Mouse (Mus musculus) ovary, postnatal 36 days (tissue): ENCODE measurements around the gene Sh2b1.
"Not testable (repeated sequence)": the region's sequence is repeated elsewhere in the genome, so short reads cannot be mapped to it uniquely, and the experiment has no call there.

Experiments used
- DNase-seq: peaks from one replicate; pipeline ENCODE4 v3.0.0; 2022; ENCODE audit warnings: low spot score, mixed read lengths

Sh2b1 gene

DNA sequence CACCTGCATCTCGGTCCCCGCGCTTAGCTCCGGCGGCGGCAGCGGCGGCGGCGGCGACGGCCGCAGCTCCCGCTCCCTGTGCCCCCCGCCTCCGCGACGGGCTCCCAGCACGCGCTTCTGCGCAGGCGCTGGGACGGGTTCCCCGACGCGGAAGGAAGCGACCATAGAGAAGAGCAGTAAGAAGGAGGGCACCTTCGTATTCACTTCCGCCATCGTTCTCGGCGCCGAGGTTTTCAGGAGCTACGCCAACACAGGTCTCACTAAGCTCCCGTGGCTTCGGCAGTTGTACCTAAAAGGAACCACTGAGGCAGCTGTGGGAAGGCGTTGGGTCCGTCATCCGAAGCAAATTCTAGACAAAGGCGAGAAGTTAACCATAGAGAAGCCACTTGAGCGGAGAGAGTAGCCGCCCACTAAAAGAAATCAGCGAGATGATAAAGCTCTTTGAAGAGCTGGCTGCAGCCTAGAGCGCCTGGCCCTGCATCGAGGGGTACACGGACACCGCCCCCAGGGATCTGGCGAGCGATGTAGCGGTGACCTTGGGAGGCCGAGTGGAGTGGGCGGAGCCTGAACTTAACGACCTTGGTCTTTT lies at the start of gene Sh2b1:
TSS of gene Sh2b1 (minus strand) at position 432 of the 589 bp plus-strand sequence.
- peak; percentile 89 for DNase-seq

GRCm38 (mm10) chr7:126523316-126523715 lies 48.1 kb upstream of the Sh2b1 start:
- no peak for DNase-seq

DNA sequence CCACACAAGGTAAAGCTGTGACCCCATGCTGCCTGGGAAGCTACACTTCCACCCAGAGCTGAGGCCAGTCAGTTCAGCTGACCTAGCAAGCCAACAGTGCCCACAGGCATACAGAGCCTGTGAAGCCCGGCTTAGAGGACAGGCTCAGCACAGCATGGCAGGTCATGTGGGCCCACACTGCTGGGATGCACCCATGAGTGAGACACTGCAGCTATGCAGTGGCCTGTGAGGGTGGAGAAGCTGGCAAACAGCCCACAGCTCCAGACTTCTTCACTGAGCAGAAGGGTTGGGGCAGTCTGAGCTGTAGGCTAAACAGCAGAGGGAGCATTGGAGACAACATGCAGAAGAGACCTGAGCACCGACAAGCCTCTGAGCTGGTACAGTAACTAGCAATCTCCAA lies 44.3 kb upstream of the Sh2b1 start:
- no peak for DNase-seq

- DNase-seq: no peak
Observed at GRCm38 (mm10) chr7:126518261-126518941, 43.2 kb upstream of the Sh2b1 start.

DNA sequence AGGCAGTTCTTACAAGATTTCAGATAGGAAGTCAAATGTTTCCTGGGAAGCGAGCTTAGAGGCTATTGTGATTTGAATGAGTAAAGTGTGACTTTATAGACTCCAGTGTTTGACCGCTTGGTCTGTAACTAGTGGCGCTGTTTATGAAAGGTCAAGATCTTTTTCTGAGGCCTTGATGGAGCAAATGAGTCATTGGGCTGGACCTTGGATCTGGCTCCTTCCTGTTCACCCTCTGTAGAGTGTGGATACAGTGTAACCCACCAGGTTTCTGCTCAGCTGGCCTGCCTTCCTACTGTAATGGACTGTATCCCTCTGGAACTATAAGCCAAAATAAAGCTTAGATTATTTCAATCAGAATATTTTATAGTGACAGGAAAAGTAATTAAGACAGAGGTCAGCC lies 36.1 kb upstream of the Sh2b1 start:
- DNase-seq: no peak

- DNase-seq: no peak
Observed at GRCm38 (mm10) chr7:126507126-126507778, 32.0 kb upstream of the Sh2b1 start.

- DNase-seq: no peak
Observed at GRCm38 (mm10) chr7:126504913-126505312, 29.7 kb upstream of the Sh2b1 start.

GRCm38 (mm10) chr7:126503273-126503878 lies 28.2 kb upstream of the Sh2b1 start, which contains the start of gene Atxn2l:
Atxn2l (minus strand) TSS chr7:126503437.
- DNase-seq: peak; percentile 99

- no peak for DNase-seq
Observed at GRCm38 (mm10) chr7:126502751-126503150, 27.5 kb upstream of the Sh2b1 start.

- peak; percentile 91 for DNase-seq
Observed at GRCm38 (mm10) chr7:126502023-126502741, 27.0 kb upstream of the Sh2b1 start.

DNA sequence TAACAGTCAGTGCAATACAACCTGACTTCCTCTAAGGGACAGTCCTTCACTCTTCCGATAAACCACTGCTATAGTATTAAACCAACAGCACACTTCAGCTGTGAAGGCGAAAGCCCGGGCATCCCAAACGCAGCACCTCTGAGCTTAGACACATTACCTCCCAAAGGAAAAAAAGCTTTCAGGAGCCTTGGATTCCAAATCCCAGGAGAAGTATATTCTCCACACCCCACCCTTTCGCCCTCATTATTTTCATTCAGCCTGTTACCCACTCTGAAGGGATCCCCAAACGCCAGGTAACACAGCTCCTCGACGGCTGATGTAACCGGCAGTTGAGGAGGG lies 26.4 kb upstream of the Sh2b1 start:
- DNase-seq: no peak

GRCm38 (mm10) chr7:126499416-126499815 lies 24.2 kb upstream of the Sh2b1 start:
- no peak for DNase-seq

DNA sequence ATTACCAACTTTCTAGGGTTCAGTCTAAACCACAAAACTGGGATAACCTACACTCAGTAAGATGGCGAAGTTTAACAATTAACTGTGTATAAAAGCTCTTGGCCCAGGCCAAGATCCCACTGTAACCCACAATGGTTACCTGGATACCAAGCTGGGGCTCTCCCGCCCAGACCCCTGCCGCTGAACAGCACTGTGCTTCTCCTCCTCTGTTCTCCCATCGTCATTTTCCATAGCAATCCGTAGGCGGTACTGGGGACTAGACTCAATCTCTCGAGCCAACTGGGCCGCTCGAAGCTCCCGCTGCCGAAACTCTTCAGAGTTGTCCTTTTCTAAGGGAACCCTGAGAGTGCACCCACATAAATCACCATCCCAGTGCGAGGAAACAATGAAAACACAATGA lies 22.7 kb upstream of the Sh2b1 start:
- no peak for DNase-seq

DNA sequence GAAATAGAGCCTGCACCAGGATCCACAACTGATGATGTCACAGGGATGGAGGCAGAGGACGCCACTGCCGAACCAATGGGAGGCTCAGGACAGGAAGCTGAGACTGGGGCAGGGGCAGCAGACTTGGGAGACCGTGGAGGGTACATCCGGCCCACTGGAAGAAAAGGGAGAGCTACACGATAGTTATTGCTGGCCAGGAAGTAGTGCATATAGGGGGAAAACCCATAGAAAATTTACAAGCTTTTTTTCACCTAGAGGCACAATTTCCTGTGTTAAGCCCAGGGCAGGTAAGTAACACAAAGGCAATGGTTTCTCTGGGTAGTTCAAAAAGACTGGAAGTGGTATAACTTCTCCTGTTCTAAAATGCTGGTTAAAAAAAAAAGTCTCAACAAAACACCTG lies 21.3 kb upstream of the Sh2b1 start:
- DNase-seq: no peak

- no peak for DNase-seq
Observed at GRCm38 (mm10) chr7:126494120-126494519, 18.9 kb upstream of the Sh2b1 start.

GRCm38 (mm10) chr7:126491973-126492372 lies 16.7 kb upstream of the Sh2b1 start:
- no peak for DNase-seq

- no peak for DNase-seq
Observed at GRCm38 (mm10) chr7:126491005-126491404, 15.8 kb upstream of the Sh2b1 start.

DNA sequence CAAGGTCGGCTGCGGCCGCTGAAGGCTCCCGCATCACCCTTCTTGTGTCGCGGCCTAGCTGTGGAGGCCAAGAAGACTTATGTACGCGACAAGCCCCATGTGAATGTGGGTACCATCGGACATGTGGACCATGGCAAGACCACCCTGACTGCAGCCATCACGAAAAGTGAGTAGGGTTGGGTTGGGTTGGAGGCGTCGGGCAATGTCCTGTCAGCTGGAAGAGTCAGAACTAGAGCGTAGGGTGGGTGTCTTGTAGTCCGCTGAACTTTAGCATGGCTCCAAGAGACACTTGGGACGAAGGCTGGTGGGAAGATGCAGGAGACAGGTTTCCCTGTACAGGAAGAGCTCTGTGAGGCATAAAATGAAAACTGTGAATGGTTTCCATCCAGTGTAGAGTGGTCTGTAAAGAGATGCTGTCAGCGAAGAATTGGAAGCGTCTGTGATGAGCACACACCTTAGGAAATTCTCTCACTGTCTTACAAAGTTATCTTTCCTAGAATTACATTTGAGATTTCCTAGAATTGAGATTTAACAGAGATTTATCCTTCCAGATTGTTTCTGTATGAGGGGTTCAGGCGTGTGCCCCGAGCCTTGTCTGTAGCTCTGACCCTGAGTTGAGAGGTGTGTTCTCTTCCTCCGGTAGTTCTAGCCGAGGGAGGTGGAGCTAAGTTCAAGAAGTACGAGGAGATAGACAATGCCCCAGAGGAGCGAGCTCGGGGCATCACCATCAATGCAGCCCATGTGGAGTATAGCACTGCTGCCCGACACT lies 12.6 kb upstream of the Sh2b1 start:
- not testable (repeated sequence) for DNase-seq

DNA sequence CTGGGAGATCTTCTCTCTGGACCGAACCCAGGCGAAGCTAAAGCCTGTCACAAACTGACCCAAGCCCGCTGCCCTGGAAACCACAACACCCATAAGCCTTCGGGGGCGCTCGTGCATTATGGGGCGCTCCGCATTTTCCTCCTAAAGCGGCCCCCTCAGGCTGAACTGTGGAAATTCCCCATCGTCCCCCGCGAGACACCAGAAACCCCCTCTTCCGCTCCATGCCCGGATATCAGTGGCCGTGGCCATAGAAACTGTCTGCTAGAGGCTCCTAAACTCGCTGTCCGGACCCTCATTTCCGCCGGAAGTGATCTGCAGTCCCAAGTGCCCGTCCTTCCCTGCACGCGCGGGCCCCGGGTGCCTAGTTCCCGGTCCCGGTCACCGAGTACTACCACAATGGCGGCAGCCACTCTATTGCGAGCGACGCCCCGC lies 11.8 kb upstream of the Sh2b1 start, which contains the start of gene Tufm:
TSS of gene Tufm (plus strand) at position 310 of the 432 bp plus-strand sequence.
- DNase-seq: peak; percentile 91

DNA sequence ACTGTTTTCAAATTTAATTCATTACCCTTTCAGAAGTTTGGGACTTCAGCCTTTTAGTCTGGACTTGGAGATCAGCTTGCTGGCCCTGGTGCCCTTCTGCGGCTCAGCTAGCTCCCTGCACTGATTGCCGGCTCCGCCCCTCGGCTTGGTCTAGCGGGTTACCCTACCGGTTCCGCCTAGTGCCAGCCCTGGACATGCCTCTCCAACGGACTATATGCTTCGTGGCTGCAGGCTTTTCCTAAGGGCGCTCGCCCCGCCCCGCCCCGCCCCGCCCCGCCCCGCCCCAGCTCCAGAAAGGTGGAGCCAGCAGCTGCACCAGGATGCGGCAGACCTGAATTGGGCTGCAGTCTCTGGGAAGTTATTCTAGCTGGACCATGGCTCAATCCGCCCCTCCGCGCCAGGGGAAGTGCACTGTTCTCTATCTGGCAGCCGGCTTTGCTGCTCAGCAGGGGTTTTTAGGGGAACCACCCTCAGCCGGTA lies 7.2 kb upstream of the Sh2b1 start:
- peak; percentile 89 for DNase-seq

GRCm38 (mm10) chr7:126481699-126482098 lies 6.5 kb upstream of the Sh2b1 start:
- DNase-seq: no peak
